Mouse (Mus musculus): ENCODE results near the gene Tmcc2. TPM values are rescaled to one million over a fixed set of nuclear protein-coding genes. Genes with fewer than 3 reads are reported as not detected.

Gene Tmcc2
- polyA plus RNA-seq (2015; fragmentation: Nextera tagmentation; extraction: Ambion mirVana): 14.7 and 14.9 TPM in 2 replicates

DNA sequence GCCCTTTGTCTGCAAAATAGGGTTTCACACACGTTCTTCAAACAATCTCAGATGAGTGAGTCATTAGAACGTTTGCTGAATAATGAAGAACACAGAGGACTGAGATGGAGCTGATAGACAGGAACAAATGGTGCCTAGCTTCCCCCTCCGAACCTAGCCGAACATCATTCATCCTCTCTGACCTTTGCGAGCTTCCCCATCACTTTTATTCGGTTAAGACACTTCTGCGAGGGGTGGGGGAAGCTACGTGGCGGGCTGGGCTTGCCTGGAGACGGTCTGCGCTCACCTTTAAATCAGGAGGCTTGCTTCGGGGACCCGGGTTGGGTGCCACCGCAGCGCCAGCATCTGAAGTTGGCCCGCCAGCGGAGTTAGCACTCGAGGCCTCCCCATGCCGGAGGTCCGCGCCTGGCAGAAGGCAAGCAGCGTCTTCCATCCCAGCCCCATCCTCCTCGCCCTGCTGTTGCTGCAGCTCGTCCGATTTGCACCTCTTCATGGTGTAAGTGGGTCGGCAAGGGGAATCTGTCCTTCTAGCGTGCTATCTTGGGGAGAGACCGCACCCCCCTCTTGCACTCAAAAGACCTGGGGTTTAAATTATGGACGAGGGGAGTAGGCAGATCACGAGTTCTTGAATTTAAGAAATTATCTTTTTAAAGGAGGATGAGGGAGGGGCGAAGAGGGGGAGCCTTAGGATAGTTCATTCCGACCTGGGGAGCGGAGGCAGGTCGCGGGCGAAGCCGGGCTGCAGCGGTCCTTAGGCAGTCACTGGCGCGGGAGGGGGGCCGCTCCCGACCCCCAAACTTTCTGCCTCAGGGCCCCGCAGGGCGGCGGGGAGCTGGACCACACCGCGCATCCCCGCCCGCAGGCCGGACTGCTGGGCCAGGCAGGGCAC lies at the start of gene Tmcc2:
Tmcc2 (minus strand) TSS at position 591 of the 889 bp plus-strand sequence.

DNA sequence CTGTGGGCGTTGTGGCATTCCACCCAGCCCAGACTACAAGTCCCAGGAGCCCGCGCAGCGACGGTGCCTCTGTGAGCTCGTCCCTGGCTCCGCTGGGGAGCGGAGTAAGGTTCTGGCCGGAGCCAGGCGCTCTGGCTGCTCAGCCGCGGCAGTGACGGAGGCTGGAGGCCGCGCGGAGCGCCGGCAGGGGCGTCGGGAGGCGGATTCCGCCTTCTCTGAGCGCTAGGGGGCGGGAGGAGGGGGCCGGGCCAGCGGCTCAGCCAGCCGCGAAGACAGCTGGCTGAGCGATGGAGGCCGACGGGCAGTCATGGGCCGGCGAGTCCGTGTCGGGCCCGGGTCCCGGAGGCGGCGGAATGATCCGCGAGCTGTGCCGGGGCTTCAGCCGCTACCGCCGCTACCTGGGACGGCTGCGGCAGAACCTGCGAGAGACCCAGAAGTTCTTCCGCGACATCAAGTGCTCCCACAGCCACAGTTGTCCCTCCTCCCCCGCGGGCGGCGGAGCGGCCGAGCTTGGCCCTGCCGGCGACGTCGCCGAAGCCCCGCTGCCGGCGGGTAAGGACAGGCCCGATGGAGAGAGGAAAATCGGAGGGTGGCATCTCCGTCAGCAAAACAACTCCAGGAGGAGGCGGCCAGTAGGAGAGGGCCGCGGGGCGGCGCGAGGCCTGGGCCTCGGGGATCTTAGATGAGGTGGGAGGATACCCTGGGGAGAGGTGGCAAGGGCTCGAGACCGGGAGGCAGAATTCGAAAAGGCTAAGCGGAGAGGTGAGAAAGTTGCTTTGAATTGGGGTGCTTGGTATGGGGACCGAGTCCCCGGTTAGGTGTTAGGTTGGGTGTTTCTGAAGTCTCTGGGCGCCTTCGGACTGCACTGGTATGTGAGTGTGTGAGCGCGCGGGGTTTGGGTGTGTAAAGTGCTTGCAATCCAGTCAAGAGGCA lies 26.5 kb upstream of the Tmcc2 start, which contains the start of gene Dstyk:
Dstyk (plus strand) TSS at position 237 of the 933 bp plus-strand sequence.

DNA sequence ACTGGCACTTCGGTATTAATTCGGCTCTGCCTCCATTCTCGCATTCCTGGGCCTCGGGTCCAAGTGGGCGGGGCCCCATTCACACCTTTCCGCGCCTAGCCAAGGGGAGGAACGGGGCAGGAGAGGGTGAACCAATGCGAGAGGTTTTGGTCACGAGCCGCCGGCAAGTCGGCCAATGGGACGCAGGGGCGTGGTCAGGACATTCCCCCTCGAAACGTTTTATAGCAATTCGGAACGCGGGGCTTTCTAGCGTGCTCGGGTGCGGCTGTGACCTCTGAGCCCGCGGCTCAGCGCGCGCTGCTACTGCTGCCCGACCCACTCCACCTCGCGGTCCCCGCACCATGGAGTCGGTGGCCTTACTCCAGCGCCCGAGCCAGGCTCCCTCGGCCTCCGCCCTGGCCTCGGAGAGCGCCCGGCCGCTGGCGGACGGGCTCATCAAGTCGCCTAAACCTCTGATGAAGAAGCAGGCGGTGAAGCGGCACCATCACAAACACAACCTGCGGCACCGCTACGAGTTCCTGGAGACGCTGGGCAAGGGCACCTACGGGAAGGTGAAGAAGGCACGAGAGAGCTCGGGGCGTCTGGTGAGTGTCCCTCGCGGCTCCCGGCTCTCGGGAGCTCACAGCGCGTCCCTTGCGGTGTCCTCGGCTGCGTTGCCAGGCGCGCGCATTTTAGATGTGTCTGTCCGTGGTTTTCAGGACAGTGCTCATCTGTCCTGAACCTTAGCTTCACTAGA lies 75.0 kb downstream of the Tmcc2 start, which contains the start of gene Nuak2:
Nuak2 (plus strand) TSS at position 238 of the 736 bp plus-strand sequence.

Other genes with a start within 250 kb of the Tmcc2 start
- gene Lemd1, start 199.8 kb downstream of the Tmcc2 start, polyA plus RNA-seq (2015; fragmentation: Nextera tagmentation; extraction: Ambion mirVana): 1.2 and 2.6 TPM in 2 replicates
- gene AC124108.1, start 199.8 kb downstream of the Tmcc2 start, polyA plus RNA-seq (2015; fragmentation: Nextera tagmentation; extraction: Ambion mirVana): 0.03 and 0.27 TPM in 2 replicates
- not detected in 2 replicates for gene Gm10188, start 161.5 kb downstream of the Tmcc2 start, polyA plus RNA-seq (2015; fragmentation: Nextera tagmentation; extraction: Ambion mirVana)
- gene Klhdc8a, start 92.7 kb downstream of the Tmcc2 start, polyA plus RNA-seq (2015; fragmentation: Nextera tagmentation; extraction: Ambion mirVana): 40.9 and 90.3 TPM in 2 replicates
- 1.7 and 2.3 TPM in 2 replicates for gene Nuak2, start 75.2 kb downstream of the Tmcc2 start, polyA plus RNA-seq (2015; fragmentation: Nextera tagmentation; extraction: Ambion mirVana)
- gene Dstyk, start 26.3 kb upstream of the Tmcc2 start, polyA plus RNA-seq (2015; fragmentation: Nextera tagmentation; extraction: Ambion mirVana): 8.7 and 10.0 TPM in 2 replicates
- 14.9 and 16.9 TPM in 2 replicates for gene Rbbp5, start 86.1 kb upstream of the Tmcc2 start, polyA plus RNA-seq (2015; fragmentation: Nextera tagmentation; extraction: Ambion mirVana)
- gene Tmem81, start 114.9 kb upstream of the Tmcc2 start, polyA plus RNA-seq (2015; fragmentation: Nextera tagmentation; extraction: Ambion mirVana): 0.71 and 1.1 TPM in 2 replicates
- 0.33 and 0.47 TPM in 2 replicates for gene Cntn2, start 152.0 kb upstream of the Tmcc2 start, polyA plus RNA-seq (2015; fragmentation: Nextera tagmentation; extraction: Ambion mirVana)

All from adrenal gland, postnatal 0 days (tissue).